Mouse (Mus musculus): Measurements from ENCODE around the gene Lrrc26. TPM values are rescaled to one million over a fixed set of nuclear protein-coding genes. Genes with fewer than 3 reads are reported as not detected.
"Not testable (repeated sequence)": the region's sequence is repeated elsewhere in the genome, so short reads cannot be mapped to it uniquely, and the experiment has no call there.

The Lrrc26 gene
- total RNA-seq (2021): not detected
- long read RNA-seq, experiment 1: 0 reads
- long read RNA-seq, experiment 2: 0 reads

DNA sequence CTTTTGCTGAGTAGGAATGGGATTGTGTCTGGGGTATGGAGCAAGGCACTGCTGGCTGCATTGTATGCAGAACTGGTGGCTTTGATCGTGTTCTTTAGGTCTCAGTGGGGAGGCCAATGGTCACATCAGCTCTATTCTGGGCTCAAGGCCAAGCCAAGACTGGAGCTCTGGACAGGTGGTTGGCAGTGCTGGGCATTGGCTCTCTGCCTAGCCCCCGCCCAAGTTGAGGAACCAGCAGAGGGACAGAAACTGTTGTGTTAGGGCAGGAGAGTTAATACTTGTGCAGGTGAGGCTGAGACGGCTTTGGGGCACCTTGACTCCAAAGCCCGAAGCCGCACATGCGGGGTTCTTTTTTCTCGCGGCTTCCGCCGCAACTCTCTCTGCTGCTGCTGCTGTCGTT lies at the start of gene Lrrc26:
Gene Lrrc26, plus strand, starts transcription at position 265 of the 400 bp plus-strand sequence.
- no peak for DNase-seq

DNA sequence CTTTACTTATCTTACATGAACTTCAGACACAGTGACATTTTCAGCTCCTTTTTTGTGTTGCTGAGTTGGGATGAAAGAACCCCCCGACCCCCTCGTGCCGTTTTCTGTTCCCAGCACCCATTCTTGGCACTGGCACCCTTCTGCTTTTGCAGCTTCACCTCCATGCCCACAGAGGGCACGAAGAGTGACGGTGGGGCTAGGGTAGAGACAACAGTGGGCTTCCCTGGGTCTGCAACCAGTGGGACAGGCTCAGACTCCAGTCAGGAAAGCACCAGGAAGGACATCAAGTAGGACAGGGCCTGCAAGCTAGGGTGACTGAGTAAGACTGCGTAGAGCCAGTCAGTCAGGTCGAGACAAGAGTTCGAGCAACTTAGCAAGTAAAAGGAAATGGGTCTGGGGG lies 49.4 kb upstream of the Lrrc26 start:
- DNase-seq: no peak
- intact Hi-C loops (cut with DNase I; ENCODE audit: low total_unique reads): loop anchor here (10.0 kb wide), 1 partner anchor 46 kb away; the partner anchor contains the start of gene Tor4a

More for the DNA sequence above, at the start of gene Lrrc26:
- intact Hi-C loops (cut with DNase I; ENCODE audit: low total_unique reads): no loop called here

DNA sequence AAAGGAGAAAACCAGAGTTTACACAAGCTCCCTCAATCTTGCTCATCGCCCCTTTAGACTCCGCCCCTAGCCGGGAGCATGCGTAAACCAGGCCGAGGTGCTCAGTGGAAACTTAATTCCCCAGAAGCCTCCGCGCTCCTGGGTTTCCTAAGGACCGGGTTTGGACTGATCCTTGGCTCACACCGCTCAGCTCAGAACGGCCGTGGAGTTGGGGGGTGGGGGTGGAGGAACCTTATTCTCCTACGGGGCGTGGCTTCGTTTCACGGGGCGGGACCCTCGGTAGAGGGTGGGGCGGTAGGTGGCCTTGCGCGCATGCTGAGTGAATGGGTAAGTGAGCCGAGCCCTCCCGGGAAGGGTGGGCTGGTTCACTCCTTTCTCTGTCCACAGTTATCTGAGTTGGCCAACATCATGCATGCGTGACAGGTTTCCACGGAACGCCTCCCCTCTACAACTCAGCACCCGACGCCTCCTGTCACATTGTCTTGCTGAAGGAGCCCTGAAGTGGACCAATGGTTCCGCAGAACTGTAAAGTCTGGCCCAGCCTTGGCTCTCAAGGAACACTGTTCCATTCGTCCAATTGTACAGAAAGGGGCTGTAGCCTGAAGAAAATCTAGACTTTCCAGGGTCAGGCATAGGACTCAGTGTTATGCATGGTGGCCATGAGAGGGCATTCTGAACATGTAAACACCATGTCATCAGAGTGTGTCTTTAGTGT lies 48.8 kb upstream of the Lrrc26 start:
- intact Hi-C loops (cut with DNase I; ENCODE audit: low total_unique reads): loop anchor here (10.0 kb wide), 1 partner anchor 46 kb away; the partner anchor contains the start of gene Tor4a
- DNase-seq: peak; percentile 71

DNA sequence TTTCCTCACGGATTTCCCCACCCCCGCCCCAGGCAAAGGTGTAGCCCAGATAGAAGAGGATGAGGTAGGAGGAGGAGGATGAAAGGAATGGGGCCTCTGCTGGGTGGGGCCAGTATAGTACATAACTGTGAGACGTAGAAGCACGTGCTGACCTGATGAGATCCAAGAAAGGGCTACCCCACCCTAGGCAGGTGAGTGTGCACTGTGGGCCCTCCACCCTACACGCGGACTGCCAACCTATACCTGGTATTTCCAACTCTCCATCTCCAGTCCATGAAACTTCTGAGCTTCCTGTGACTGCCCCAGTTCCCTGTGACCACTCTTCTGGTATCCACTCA lies 48.3 kb upstream of the Lrrc26 start:
- intact Hi-C loops (cut with DNase I; ENCODE audit: low total_unique reads): loop anchor here (10.0 kb wide), 1 partner anchor 47 kb away; the partner anchor contains the start of gene Tor4a
- no peak for DNase-seq

DNA sequence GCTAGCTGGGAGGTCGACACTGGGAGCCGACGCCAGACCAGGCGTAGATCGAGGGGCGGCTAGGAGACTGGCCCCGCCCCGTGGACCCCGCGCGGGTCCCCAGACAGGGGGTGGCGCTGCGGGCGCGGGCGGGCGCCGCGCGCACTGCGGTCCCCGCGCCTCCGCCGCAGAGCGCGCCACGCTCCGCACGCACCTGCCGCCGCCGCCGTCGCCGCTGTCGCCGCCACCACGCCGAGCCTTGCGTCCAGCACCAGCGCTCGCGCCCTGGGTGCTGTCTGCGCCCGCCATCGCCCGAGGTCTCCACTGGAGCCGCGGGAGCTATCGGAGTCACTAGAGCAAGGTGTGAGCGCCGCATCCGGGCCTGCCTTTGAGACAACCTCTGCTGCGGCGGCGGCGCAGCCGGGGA lies 47.6 kb upstream of the Lrrc26 start, which contains the start of the genes Rnf208 and Cysrt1:
Gene Rnf208, plus strand, starts transcription at position 155 of the 406 bp plus-strand sequence.
Gene Cysrt1, minus strand, starts transcription at position 352 of the 406 bp plus-strand sequence.
- no peak for DNase-seq
- intact Hi-C loops (cut with DNase I; ENCODE audit: low total_unique reads): loop anchor here (10.0 kb wide), 1 partner anchor 47 kb away; the partner anchor contains the start of gene Tor4a

DNA sequence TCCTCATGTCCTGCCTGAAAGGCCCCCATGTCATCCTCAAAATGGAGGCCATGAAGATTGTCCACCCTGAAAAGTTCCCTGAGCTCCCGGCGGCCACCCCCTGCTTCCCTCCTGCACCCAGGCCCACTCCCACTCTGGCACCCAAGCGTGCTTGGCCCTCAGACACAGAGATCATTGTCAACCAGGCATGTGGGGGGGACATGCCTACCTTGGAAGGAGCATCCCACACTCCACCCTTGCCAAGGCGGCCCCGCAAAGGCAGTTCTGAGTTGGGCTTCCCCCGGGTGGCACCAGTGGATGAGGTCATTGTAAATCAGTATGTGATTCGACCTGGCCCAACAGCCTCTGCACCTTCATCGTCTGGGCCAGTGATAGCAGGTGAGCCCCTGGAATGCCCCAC lies 46.4 kb upstream of the Lrrc26 start:
- no peak for DNase-seq
- intact Hi-C loops (cut with DNase I; ENCODE audit: low total_unique reads): loop anchor here (10.0 kb wide), 1 partner anchor 49 kb away; the partner anchor contains the start of gene Tor4a

DNA sequence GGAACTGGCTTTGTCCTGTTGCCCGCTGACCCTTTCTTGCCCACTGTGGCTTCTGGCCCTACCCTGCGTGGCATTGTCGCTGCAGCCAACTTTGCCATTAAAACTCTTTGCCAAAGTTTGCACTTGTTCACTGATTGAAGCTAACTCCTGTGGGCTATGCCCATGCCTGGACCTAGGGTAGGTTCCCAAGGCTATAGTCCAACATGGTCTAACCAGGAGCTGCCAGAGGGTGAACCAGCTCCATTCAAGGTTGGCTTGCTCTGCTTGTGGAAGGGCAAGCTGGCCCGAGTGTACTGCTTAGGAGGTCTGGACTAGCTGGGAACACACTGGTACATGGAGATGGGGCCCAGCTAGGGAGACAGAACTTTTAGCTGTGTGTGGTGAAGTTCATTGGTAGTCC lies 45.6 kb upstream of the Lrrc26 start:
- no peak for DNase-seq
- intact Hi-C loops (cut with DNase I; ENCODE audit: low total_unique reads): loop anchor here (10.0 kb wide), 1 partner anchor 49 kb away; the partner anchor contains the start of gene Tor4a

DNA sequence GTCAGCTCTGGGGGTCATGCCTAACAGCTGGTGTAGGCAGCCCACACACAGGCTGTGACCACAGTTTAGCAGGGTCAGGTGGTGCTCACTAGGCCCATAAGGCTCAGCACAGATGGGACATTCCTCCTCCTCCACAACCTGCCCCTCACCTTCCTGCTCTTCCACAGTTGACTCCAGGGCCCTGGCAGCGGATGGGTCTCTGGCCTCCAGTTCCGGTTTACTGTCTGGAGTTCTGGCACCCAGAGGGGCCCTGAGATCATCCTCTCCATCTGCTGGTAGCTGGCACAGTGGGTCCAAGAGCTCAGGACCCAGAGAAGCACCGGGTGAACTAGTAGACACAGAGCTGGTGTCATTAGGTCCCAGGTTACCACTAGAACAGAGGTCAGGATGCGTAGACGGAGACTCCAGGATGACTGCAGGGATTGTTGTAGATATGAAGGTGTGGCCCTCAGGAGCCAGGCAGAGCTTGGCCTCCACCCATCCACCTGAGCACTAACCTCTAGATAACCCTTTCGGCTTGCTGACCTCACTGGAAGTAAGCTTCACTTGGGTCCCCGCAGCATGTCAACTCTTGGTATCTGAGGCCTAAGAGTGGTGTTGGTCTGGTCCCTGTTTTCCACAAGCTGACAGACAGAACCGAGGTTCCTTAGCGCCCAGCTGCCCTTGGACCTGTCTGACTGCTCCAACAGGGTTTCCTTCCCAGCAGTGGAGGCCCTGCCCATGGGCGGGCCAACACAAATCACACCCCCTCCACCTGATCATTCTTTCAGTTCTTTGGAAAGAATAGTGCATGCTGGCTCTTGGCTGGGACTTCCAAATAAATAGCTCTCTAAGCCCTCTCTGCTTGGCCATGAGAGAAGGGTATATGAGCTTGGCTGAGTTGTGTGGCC lies 43.3 kb upstream of the Lrrc26 start, which contains the start of gene AL732309.1:
Gene AL732309.1, minus strand, starts transcription at position 681 of the 890 bp plus-strand sequence.
- intact Hi-C loops (cut with DNase I; ENCODE audit: low total_unique reads): loop anchor here (10.0 kb wide), 1 partner anchor 52 kb away; the partner anchor contains the start of gene Tor4a

DNA sequence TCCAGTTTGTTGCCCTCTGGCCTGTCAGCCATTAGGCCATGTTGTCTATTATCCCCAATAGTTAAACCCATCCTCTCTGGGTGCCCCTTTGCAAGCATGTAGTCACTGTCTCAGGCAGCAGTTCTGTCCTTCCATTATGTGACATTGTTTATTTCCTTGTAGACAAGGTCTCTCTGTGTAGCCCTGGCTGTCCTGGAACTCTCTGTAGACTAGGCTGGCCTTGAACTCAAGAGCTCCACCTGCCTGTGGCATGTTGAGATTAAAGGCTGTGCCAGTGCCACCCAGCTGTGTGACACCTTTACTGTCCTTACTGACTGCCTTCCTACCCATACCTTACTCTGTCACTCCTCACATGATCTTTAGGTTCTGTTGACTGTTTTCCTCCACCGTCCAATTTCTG lies 37.4 kb upstream of the Lrrc26 start:
- no peak for DNase-seq
- intact Hi-C loops (cut with DNase I; ENCODE audit: low total_unique reads): no loop called here

More for the DNA sequence above, 43.3 kb upstream of the Lrrc26 start, which contains the start of gene AL732309.1:
- DNase-seq: no peak

DNA sequence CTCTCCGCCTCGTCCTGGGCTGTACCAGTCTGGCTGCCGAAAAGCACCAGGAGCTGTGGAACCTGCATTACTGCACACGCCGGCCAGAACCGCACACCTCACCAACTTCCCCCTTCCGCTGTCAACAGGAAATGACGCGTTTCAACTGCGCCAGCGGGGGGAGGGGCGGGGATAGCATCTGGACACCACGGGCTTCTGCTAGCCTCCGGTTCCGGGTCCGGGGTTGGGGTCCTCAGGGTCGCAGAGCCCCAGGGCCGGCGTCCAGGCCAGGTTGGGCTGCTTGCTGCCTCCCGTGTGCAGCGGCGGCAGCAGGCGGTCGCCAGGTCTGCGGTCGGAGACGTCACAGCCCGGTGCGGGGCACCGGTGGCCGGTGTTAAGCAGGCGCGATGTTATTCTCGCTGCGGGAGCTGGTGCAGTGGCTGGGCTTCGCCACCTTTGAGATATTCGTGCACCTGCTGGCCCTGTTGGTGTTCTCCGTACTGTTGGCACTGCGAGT lies 34.4 kb upstream of the Lrrc26 start, which contains the start of gene Tmem203:
Gene Tmem203, plus strand, starts transcription at position 156 of the 496 bp plus-strand sequence.
- intact Hi-C loops (cut with DNase I; ENCODE audit: low total_unique reads): no loop called here

DNA sequence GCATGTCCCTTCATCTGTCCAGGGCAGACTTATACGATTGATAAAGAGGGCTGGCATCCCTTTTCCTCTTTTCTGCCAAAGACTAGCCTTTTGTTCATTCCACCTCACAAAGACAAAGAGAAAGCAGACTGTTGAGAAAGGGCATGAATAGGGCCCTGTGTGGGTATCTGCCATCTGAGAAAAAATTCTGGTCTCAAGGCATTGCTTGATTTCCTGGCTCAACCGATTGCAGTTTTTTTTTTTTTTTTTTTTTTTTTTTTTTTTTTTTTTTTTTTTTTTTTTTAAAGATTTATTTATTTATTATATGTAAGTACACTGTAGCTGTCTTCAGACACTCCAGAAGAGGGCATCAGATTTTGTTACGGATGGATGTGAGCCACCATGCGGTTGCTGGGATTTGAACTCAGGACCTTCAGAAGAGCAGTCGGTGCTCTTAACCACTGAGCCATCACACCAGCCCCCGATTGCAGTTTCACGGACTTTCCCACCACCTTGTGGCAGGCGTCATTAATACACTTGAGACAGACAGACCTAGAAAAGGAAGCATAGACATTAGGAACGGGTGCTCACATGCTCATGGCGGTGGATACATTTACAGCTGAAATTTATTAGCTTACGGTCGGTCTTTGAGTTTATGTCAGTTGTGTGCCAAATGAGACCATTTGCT lies 33.1 kb upstream of the Lrrc26 start:
- intact Hi-C loops (cut with DNase I; ENCODE audit: low total_unique reads); DNase-seq: not testable (repeated sequence)

More for the DNA sequence above, 34.4 kb upstream of the Lrrc26 start, which contains the start of gene Tmem203:
- peak; percentile 87 for DNase-seq

DNA sequence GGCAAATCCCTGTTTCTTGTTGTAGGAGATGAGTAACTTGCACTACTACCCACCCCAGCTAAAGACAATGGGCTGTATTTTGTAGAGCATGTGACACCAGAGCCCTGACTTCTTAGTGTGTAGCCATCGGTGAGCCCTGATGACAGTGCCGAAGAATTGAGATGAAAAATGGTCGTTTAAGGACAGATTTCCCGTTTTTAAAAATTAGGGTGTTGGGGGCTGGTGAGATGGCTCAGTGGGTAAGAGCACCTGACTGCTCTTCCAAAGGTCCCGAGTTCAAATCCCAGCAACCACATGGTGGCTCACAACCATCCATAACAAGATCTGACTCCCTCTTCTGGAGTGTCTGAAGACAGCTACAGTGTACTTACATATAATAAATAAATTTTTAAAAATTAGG lies 32.5 kb upstream of the Lrrc26 start:
- intact Hi-C loops (cut with DNase I; ENCODE audit: low total_unique reads); DNase-seq: not testable (repeated sequence)

DNA sequence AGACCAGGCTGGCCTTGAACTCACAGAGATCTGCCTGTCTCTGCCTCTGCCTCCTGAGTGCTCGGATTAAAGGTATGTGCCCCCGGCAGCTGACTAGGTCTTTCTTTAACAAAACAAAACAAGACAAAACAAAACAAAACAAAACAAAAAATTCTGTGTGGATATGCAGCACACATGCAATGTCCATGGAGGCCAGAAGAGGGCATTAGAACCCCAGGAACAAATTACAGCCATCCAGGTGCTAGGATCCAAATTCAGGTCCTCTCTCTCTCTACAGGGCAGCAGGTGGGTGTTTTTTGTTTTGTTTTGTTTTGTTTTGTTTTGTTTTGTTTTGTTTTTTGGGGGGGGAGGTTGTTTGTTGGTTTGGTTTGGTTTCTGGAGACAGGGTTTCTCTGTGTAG lies 30.8 kb upstream of the Lrrc26 start:
- intact Hi-C loops (cut with DNase I; ENCODE audit: low total_unique reads): no loop called here
- DNase-seq: no peak

DNA sequence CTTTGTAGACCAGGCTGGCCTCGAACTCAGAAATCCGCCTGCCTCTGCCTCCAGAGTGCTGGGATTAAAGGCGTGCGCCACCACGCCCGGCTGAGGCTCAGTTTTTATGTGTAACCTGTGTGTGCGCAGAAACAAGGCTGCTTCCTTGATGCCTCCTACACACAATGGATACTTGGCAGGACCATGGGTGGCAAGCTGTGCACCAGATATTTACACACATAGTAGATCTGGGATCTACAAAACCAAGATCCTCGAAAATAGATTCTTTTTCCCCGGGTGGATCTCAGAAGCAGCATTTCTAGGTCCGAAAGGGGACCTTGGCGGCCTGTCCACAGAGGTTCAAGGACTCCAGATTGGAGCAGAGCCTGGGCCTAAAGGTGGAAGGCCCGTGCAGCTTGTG lies 27.8 kb upstream of the Lrrc26 start:
- intact Hi-C loops (cut with DNase I; ENCODE audit: low total_unique reads): no loop called here
- DNase-seq: no peak

DNA sequence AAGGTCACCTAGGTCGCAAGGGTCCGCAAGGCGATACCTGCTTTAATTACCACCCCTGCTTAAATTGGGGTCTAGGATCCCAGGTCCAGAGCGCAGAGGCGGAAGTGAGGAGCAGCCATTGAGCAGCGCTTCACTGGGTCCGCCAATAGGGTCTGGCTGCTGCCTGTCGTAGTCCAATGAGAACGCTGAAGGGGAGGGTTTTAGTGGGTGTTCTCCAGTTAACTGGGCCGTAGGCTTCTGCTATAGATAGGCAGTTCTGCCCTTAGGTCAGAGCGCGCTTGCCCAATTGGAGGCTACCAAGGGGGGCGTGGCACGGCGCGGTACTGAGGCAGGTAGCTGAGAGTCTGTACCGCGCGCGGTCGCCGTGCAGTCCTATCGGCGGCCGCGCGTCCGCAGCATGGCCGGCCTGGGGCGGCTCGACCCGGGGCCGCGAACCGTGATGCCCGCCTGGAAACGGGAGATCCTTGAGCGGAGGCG lies 27.4 kb upstream of the Lrrc26 start, which contains the start of gene Tprn:
Gene Tprn, plus strand, starts transcription at position 328 of the 477 bp plus-strand sequence.
- peak; percentile 93 for DNase-seq
- intact Hi-C loops (cut with DNase I; ENCODE audit: low total_unique reads): no loop called here

DNA sequence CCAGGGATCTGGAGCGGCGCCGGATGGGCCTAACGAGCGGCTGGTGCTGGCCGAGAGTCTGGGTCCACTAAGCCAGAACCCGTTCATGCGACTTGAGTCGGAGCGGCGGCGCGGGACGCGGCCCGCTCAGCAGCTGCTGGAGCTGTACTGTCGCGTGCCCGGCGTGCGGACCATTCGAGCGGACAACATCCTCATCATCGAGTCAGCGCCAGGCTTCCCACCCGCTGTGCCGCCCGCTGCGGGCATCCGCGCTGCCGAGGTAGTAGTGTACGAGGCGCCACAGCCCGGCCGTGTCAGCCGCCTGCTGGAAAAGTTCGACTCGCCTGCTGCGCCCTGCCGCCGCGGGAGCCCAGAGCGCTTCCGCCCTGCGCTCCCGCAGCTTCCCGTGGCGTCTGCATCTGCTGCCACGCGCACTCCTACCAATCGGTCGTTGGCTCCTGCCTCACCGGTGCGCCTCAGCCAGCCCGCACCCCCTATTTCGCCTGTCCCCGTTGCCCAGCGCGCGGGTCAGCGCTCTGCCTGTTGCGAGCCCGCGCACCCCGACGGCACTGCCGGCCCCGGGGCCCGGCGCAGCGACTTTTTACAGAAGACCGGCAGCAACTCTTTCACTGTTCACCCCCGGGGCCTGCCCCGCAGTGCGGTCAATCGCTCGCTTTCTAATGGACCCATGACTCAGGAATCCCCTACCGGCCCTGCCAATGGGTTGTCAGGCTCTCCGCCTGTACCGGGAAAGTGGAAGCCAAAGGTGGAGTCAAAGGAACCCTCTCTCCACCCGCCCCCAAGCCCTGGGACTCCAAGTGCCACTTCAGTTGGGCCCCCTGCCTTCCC lies 26.7 kb upstream of the Lrrc26 start:
- peak; percentile 37 for DNase-seq

DNA sequence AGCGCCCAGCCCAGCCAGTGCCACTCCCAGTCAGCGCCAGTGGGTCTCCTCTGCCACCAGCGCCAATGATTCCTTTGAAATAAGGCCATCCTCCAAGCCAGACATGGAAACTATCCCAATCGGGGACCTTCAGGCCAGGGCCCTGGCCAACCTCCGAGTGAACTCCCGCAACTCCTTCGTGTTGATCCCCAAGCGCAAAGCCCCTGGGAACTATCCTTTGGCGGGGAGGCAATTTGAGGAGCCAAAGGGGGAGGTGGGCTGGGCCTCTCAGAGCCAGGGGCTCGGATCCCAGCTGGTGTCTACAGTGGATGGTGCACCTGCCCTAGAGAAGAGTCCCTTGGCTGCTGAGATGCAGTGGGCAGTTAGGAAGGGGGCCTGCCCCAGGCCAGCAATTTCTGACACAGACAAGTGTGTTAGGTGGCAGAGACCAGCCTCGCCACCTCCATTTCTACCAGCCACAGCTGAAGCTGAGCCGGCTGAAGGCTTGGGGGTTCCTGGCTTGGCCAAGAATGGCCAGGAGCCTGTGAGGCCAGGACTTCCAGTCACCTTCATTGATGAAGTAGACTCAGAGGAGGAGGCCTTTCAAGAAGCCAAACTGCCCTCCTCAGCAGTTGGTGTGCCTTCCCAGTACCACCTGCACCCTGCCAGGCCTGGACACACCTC lies 26.0 kb upstream of the Lrrc26 start:
- intact Hi-C loops (cut with DNase I; ENCODE audit: low total_unique reads): no loop called here
- DNase-seq: no peak

More for the DNA sequence above, 26.7 kb upstream of the Lrrc26 start:
- intact Hi-C loops (cut with DNase I; ENCODE audit: low total_unique reads): no loop called here

Data from gastrocnemius, postnatal 14 days (tissue).